Mouse (Mus musculus): ENCODE data around the gene Actl6b. TPM values are rescaled to one million over a fixed set of nuclear protein-coding genes. Genes with fewer than 3 reads are reported as not detected.

Gene Actl6b
- total RNA-seq, 2 experiments from 2014 or later, result 126 to 139 TPM

GRCm38 (mm10) chr5:137526192-137526936 is 27.0 kb upstream of the Actl6b start:
- DNase-seq (ENCODE audit: low spot score in 2 of 2), result no peak
- intact Hi-C loops (cut with DNase I), result no loop called here

- intact Hi-C loops (cut with DNase I), result no loop called here
- DNase-seq (ENCODE audit: low spot score in 2 of 2), result no peak
These were observed 25.9 kb upstream of the Actl6b start for GRCm38 (mm10) chr5:137527413-137527812.

GRCm38 (mm10) chr5:137528247-137528968 is 24.9 kb upstream of the Actl6b start:
- no peak for DNase-seq (ENCODE audit: low spot score in 2 of 2)
- intact Hi-C loops (cut with DNase I), result no loop called here

- intact Hi-C loops (cut with DNase I), result no loop called here
- no peak for DNase-seq (ENCODE audit: low spot score in 2 of 2)
These were observed 23.9 kb upstream of the Actl6b start for GRCm38 (mm10) chr5:137529221-137529995.

DNA sequence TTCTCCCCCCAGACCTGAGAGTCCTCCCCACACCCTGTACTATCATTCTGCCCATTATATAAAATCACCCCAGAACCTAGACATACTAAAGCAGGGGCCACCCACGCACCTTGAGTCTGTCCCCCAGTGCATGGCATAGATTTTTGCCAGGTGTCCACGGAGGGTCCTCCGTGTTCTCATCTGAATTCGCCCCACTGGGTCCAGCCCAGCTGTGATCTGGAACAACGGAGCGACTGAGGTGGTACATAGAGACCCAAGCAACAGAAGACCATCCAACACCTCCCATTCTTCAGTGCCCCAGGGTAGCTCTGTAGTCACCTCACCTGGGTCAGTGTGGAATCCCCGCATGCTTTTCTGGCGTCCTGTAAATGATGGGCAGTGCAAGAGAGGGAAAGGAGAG is 23.2 kb upstream of the Actl6b start:
- intact Hi-C loops (cut with DNase I), result loop anchor here (5.0 kb wide), 1 partner anchor 72 kb away; the partner anchor contains the start of gene Mospd3

GRCm38 (mm10) chr5:137530588-137531413 is 22.5 kb upstream of the Actl6b start:
- DNase-seq (ENCODE audit: low spot score in 2 of 2), result peak; percentile 84 to 91
- intact Hi-C loops (cut with DNase I), result loop anchor here (5.0 kb wide), 1 partner anchor 72 kb away; the partner anchor contains the start of gene Mospd3

More for the DNA sequence above, 23.2 kb upstream of the Actl6b start:
- no peak for DNase-seq (ENCODE audit: low spot score in 2 of 2)

- no peak for DNase-seq (ENCODE audit: low spot score in 2 of 2)
- intact Hi-C loops (cut with DNase I), result loop anchor here (5.0 kb wide), 1 partner anchor 71 kb away; the partner anchor contains the start of gene Mospd3
These were observed 21.7 kb upstream of the Actl6b start for GRCm38 (mm10) chr5:137531414-137532130.

DNA sequence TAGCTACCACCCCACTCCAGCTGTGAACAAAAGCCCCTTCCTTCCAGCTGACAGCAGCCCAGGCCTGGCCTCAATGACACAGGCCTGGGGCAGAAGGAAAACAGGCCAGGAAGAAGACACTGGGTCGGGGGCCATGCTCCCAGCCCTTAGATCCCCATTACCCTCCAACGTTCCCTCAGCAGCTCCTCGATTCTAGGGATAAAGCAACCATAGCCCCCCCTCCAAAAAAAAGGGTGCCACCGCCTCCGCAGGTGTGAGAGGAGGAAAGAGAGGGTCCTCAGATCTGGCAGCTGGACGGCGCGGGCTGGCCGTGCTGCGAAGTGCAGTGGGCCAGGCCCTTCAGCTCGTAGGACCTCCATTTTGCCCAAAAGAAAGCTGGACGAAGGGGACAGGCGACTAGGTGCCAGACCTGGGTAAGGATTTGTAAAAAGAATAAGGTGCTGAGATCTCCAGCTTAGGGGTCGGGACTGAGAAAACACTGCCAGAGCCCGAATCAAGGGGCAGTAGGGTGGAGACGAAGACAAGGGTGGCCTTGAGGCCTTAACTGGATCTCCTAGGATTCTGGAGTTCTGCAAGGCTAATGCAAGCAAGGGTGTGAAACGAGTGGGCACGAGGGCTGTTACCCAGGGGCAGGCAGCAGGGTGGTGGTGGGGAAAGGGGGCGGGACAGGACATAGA is 21.0 kb upstream of the Actl6b start:
- peak in 1 of 2 experiments; percentile 37 for DNase-seq (ENCODE audit: low spot score in 2 of 2)
- intact Hi-C loops (cut with DNase I), result loop anchor here (5.0 kb wide), 1 partner anchor 70 kb away; the partner anchor contains the start of gene Mospd3

DNA sequence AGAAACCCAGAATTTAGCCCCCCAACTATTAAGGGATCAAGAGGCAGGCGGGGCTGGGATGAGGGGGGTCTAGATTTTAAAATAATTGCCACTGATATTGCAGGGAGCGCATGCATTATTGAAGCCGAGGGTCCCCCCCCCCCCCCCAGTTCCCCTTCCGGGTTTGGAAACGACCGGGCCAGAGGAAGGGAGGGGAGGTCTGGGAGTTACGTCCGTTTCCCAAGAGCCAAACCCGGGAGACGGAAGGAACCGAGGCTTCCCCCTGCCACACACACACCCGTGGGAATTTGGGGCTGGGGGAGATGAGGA is 20.6 kb upstream of the Actl6b start:
- intact Hi-C loops (cut with DNase I), result loop anchor here (5.0 kb wide), 1 partner anchor 70 kb away; the partner anchor contains the start of gene Mospd3
- DNase-seq (ENCODE audit: low spot score in 2 of 2), result no peak

- intact Hi-C loops (cut with DNase I), result loop anchor here (5.0 kb wide), 1 partner anchor 69 kb away; the partner anchor contains the start of gene Mospd3
- peak; percentile 96 to 98 for DNase-seq (ENCODE audit: low spot score in 2 of 2)
These were observed 20.0 kb upstream of the Actl6b start, which contains the start of the genes Epo and Gnb2 for GRCm38 (mm10) chr5:137533117-137533827. Gene Epo, minus strand, starts transcription at chr5:137533242. Gene Gnb2, minus strand, starts transcription at chr5:137533510.

- intact Hi-C loops (cut with DNase I), result loop anchor here (5.0 kb wide), 1 partner anchor 68 kb away; the partner anchor contains the start of gene Mospd3
- DNase-seq (ENCODE audit: low spot score in 2 of 2), result no peak
These were observed 18.6 kb upstream of the Actl6b start for GRCm38 (mm10) chr5:137534762-137535161.

DNA sequence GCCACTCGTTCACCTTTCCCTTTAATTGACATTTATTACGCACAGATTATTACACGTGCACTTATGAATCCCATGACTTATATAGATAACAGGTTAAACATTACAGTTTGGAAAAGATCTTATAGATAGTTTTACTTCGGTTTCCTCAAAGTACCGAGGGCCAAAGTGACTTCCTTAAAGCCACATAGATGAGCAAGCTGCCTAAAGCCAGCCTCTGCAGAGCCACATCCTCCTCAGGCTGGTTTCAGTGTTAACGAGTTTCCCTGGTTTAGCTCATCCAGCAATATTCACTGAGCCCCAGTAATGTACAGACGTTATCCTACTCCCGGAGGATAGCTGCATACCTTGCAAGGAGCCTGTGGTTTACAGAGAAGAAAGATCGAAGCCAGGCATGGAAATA is 18.0 kb upstream of the Actl6b start:
- DNase-seq (ENCODE audit: low spot score in 2 of 2), result no peak
- intact Hi-C loops (cut with DNase I), result no loop called here

- intact Hi-C loops (cut with DNase I), result no loop called here
These were observed 15.9 kb upstream of the Actl6b start for GRCm38 (mm10) chr5:137537461-137537860.

GRCm38 (mm10) chr5:137539291-137539801 is 14.0 kb upstream of the Actl6b start:
- peak; percentile 68 to 85 for DNase-seq (ENCODE audit: low spot score in 2 of 2)
- intact Hi-C loops (cut with DNase I), result no loop called here

More at GRCm38 (mm10) chr5:137537461-137537860, 15.9 kb upstream of the Actl6b start:
- DNase-seq (ENCODE audit: low spot score in 2 of 2), result no peak

GRCm38 (mm10) chr5:137540991-137541390 is 12.3 kb upstream of the Actl6b start:
- DNase-seq (ENCODE audit: low spot score in 2 of 2), result no peak
- intact Hi-C loops (cut with DNase I), result no loop called here

DNA sequence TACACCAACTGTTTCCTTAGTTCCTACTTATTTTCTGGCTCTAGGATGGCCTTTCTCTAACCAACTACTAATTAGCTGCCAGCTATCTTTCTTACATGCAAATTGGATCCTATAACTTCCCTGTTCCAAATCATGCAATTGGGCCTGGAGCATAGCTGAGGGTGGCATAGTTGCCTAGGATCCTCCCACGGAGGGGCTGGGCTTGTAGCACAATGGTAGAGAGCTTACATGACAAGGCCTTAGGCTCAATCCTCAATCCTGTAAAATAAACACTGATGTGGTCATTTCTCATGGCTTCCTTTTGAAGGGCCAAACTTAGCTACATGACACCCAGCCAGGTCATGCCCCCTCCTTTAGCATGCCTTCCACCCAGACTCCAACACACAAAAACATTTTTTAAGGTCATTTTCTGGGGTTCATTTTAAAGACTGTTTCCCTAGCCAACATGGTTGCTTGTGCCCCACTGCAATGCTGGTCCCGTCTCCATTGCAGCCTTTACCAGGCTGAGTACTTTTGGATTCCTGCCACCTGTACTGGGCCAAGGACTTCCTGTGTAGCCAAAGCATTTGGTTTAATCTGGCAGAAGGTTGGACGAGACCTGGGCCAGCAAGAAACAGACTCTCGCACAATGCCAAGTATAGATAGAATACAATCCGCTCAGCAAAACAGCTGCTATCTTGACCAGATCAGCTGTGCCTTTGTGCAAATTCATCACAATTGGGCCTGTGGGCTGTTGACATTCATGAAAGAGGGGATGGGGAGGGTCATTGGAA is 11.4 kb upstream of the Actl6b start:
- intact Hi-C loops (cut with DNase I), result no loop called here

More for the DNA sequence above, 11.4 kb upstream of the Actl6b start:
- DNase-seq (ENCODE audit: low spot score in 2 of 2), result no peak
